In genomic region chr7:45361243-45361804, GRCm38 (mm10) we compare ENCODE assay signal across 8 mouse cellular contexts. TPM values are rescaled to one million over a fixed set of nuclear protein-coding genes. Genes with fewer than 3 reads are reported as not detected.
A peak's percentile ranks its signal among the peaks of the same experiment; 100 is the strongest.
DNase-seq lines count a peak whose midpoint lies in the region; ATAC-seq lines count a peak whose summit lies in the region.

No protein-coding gene starts in this region.

- H3K4me1 ChIP-seq in hindbrain, embryonic 15.5 days (replicated peaks): peaks cover 37% of the 10 kb centered on the region

- peaks cover 25% of the 10 kb centered on the region for H3K36me3 ChIP-seq in hindbrain, embryonic 15.5 days

- H3K9ac ChIP-seq in hindbrain, embryonic 15.5 days: peak overlapping the region; percentile 50

- peak; percentile 91 for ATAC-seq in hindbrain, embryonic 15.5 days (ENCODE audit: low FRiP score, low read depth)

- peak overlapping the region; percentile 76 for H3K27ac ChIP-seq in hindbrain, embryonic 15.5 days (replicated peaks)

- H3K9me3 ChIP-seq in hindbrain, embryonic 15.5 days: no peaks in the 10 kb centered on the region

- peak overlapping the region; percentile 45 for H3K4me3 ChIP-seq in hindbrain, embryonic 15.5 days

- DNase-seq in ES-CJ7 (ENCODE audit: low read depth, low spot score): peak; percentile 100
- peak; percentile 94 for DNase-seq in cerebellum, adult 11-12 months
- peak; percentile 83 for DNase-seq in forelimb bud, embryonic 11.5 days (ENCODE audit: low read depth, low spot score)
- peak; percentile 81 for DNase-seq in left cerebral cortex, adult 11 months (ENCODE audit: low spot score)
- DNase-seq in lung, postnatal 25 days (ENCODE audit: low spot score): peak; percentile 79
- DNase-seq in retina, adult 2 months (ENCODE audit: low read depth, low spot score): peak; percentile 63
- DNase-seq in thymus, postnatal 36 days: peak; percentile 63 to 79

- under 1% methylated on average over 43 of the region's 43 CpGs for WGBS in hindbrain, embryonic 15.5 days

- peaks cover 3% of the 10 kb centered on the region; the same call in 1 of the 2 replicates for H3K27me3 ChIP-seq in hindbrain, embryonic 15.5 days

- peak overlapping the region; percentile 78 for H3K4me2 ChIP-seq in hindbrain, embryonic 15.5 days

RNA-seq across cellular contexts. Expression of gene Ppfia3, which starts 5.5 kb away (rescaled TPM):
- 29.9 and 32.1 TPM in 2 replicates for polyA plus RNA-seq in hindbrain, embryonic 15.5 days (2015; fragmentation: Nextera tagmentation; extraction: Ambion mirVana)

RNA-seq across cellular contexts. Expression of gene Lin7b, which starts 9.1 kb away (rescaled TPM):
- polyA plus RNA-seq in hindbrain, embryonic 15.5 days (2015; fragmentation: Nextera tagmentation; extraction: Ambion mirVana): 33.7 and 38.7 TPM in 2 replicates

RNA-seq across cellular contexts. Expression of gene Hrc, which starts 26.2 kb away (rescaled TPM):
- polyA plus RNA-seq in hindbrain, embryonic 15.5 days (2015; fragmentation: Nextera tagmentation; extraction: Ambion mirVana): 0.65 and 0.68 TPM in 2 replicates

RNA-seq across cellular contexts. Expression of gene Trpm4, which starts 27.7 kb away (rescaled TPM):
- polyA plus RNA-seq in hindbrain, embryonic 15.5 days (2015; fragmentation: Nextera tagmentation; extraction: Ambion mirVana): 11.3 TPM in 2 replicates

RNA-seq across cellular contexts. Expression of gene Snrnp70, which starts 34.2 kb away (rescaled TPM):
- polyA plus RNA-seq in hindbrain, embryonic 15.5 days (2015; fragmentation: Nextera tagmentation; extraction: Ambion mirVana): 179 and 183 TPM in 2 replicates

Comparison
In these comparisons a context has a peak if more than half of its experiments do, and no peak if none do; other contexts are left out.
1. Peak in every context shown above with its lines: DNase-seq, ATAC-seq, H3K4me3 ChIP-seq and H3K27ac ChIP-seq.